Mouse (Mus musculus) embryo, embryonic 10 days (tissue): ENCODE measurements around the gene Fam216b.

Source experiments
- DNase-seq: peaks from one replicate; pipeline ENCODE4 v3.0.0-alpha.2; 2015; ENCODE audit warnings: low spot score

Gene Fam216b

GRCm38 (mm10) chr14:78088907-78089306 is at the start of gene Fam216b:
TSS of gene Fam216b (minus strand) at chr14:78089007.
- no peak for DNase-seq

- DNase-seq: no peak
Observed at GRCm38 (mm10) chr14:78132368-78133052, 43.7 kb upstream of the Fam216b start.

DNA sequence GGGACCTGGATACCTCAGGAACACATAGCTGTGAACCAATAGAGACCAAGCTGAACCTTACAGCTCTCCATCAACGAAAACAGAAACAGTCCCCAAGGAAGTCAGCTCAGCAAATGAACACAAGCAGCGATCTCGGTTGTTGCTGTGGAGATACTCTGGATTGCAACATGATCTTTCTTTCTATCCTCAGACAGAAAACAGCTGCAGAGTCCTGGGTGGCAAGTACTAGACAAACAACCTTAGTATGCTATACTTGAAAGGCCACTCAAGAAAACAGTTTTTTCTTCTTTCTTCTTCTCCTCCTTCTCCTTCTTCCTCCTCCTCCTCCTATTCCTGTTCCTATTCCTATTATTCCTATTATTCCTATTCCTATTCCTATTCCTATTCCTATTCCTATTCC is 37.9 kb upstream of the Fam216b start:
- no peak for DNase-seq

- no peak for DNase-seq
Observed at GRCm38 (mm10) chr14:78120286-78120685, 31.5 kb upstream of the Fam216b start.

- no peak for DNase-seq
Observed at GRCm38 (mm10) chr14:78119449-78120200, 30.8 kb upstream of the Fam216b start.

DNA sequence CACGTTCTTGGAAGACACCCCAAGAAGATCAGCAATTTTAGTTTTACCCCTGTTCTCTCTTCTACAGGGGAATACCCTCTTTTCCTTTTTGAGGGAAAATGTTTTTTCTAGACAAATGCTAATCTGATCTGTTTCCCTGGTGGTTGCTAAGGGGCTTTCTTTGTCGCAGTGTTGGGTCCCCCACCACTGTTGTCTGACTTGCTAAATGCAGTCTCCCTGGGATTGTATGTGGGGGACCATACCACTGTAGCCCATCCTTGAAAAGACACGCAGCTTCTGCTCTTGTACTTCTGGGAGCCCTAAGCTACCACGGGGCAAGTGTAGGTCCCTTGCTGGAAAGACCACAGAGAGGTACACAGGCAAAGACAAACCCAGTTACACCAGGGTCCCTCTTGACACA is 28.9 kb upstream of the Fam216b start:
- no peak for DNase-seq

- no peak for DNase-seq
Observed at GRCm38 (mm10) chr14:78117268-78117667, 28.5 kb upstream of the Fam216b start.

- DNase-seq: no peak
Observed at GRCm38 (mm10) chr14:78112466-78112865, 23.7 kb upstream of the Fam216b start.

DNA sequence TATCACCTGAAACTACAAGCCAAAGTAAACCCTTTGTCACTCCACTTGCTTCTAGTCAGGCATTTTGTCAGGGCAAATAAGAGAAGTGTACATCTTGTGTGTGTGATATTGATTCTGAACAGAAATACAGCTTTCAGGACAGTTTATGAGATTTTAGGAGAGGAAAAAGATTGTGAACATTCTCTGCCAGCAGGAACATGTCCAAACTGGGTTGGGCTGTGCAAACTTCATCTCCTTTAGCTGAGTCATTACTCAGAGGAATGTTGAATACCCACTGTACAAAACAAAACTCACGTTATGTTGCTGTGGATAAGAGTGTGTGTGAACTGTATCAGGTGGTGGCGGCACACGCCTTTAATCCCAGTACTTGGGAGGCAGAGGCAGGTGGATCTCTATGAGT is 22.1 kb upstream of the Fam216b start:
- DNase-seq: no peak

GRCm38 (mm10) chr14:78109419-78109818 is 20.6 kb upstream of the Fam216b start:
- DNase-seq: no peak

- no peak for DNase-seq
Observed at GRCm38 (mm10) chr14:78108388-78108787, 19.6 kb upstream of the Fam216b start.

DNA sequence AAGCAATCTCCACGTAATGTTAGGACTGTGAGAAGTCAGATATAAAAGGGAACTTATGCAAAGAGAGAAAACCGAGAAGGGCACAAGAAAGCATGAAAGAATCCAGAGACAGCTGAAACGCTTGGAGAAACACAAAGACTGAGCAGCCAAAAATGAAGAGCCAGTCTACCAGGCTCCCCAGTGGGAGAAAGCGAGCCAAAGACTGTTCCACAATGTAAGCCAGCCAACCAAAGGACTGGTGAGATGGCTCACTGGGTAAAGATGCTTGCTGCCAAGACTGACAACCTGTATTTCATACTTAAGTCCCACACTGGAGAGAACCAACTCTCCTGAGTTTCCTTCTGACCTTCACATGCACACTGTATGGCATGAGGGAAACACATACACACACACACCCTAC is 784 bp upstream of the Fam216b start:
- DNase-seq: no peak

DNA sequence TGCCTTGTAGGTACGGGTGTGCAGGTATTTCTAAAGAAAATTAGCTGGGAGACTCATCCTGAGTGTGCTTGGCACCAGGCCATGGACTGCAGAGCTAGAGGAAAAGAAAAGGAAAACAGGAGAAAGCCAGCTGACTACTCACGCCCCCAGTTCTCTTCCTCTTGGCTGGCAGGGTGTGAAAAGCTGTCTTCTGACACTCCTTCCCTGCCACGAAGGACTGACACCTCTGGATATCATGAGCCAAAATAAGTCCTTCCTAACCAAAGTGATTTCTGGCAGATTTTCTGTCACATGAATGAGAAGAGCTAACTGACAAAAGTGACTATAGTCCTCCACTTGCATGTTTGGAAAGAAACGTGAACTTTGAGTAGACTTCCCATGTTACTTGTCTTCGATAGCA is 5.3 kb downstream of the Fam216b start:
- DNase-seq: no peak

DNA sequence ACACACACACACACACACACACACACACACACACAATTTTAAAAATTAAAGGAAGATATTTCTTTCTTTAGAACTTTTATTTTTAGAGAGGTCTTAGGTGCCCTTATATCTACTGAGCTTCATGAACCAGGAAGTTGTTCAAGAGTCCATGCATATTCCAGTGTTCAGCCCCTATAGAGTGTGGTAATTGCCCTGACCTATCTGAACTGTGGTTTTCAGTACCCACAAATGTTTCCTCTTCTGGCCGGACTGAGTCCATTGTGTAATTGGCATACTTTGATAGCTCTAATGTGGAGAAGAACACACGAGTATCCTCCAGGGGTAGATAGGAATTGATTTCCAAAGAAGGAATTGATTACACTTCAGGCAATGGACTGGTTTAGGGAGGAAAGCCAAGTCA is 11.3 kb downstream of the Fam216b start:
- DNase-seq: no peak

- no peak for DNase-seq
Observed at GRCm38 (mm10) chr14:78065938-78066710, 22.7 kb downstream of the Fam216b start.

GRCm38 (mm10) chr14:78062484-78062883 is 26.3 kb downstream of the Fam216b start:
- DNase-seq: no peak

GRCm38 (mm10) chr14:78060609-78060951 is 28.2 kb downstream of the Fam216b start:
- no peak for DNase-seq

GRCm38 (mm10) chr14:78059878-78060608 is 28.8 kb downstream of the Fam216b start:
- DNase-seq: peak; percentile 25

GRCm38 (mm10) chr14:78057362-78057761 is 31.4 kb downstream of the Fam216b start:
- DNase-seq: no peak

- no peak for DNase-seq
Observed at GRCm38 (mm10) chr14:78056371-78056770, 32.4 kb downstream of the Fam216b start.

DNA sequence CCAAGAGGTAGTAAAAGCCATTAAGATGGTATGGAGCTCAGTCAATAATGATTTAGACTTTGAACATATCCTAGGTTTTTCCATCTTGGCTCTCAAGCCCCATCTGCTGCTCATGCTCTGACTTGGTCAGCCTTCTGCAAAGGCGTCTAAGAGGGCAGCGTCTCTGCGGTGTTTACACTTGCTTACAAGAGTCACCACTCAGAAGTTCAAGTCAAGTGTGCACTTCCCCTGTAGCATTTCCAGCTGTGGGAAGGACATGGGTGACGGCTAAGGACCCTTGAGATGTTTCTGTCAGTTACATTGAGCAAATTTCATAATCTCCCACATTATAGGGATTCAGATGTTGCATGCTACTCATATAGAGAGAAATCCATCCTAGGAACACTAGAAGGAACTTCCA is 40.1 kb downstream of the Fam216b start:
- no peak for DNase-seq

GRCm38 (mm10) chr14:78048258-78048657 is 40.5 kb downstream of the Fam216b start:
- no peak for DNase-seq
